Mouse (Mus musculus): ENCODE data around the gene Wnt6. TPM values are rescaled to one million over a fixed set of nuclear protein-coding genes. Genes with fewer than 3 reads are reported as not detected.

Gene Wnt6
- polyA plus RNA-seq, 1 experiment from 2014 or later, result 21.2 TPM

DNA sequence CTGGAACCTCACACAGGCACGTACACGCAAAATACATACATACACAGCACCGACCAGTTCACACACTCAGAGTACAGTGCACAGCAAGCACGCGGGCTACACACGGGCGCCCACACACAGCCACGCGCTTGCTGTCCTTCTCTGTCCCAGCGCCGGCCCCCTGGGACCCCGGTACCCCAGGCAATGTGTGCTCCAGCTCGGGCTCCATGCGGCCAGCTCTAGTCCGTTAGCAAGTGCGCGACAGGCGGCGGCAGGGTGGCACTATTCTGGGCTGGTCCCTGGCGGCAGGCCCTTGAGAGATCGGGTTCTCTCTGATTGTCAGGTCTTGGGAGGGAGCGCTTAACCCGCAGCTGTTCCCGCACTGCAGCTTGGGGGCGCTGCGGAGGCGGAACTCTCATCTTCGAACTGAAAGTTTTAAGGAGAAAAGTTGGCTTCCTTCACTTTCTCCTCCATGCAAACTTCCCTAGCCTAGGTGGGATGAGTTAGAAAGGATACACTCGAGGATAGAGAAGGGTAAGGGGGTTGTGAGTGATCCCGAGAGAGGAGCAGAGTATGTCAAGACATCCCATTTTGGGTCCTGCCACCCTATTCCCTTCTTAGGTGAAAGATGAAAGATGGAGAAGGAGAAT lies 22.9 kb upstream of the Wnt6 start, which contains the start of gene Prkag3:
Gene Prkag3 (minus strand): TSS at position 579 of the 629 bp plus-strand sequence.
- 0 out of 2 replicates have a peak, but pooled peaks cover 12% of the 10 kb centered on the region for H3K27me3 ChIP-seq (ENCODE audit: control insufficient read depth, insufficient read depth, low read length)
- H3K4me2 ChIP-seq (ENCODE audit: low read depth, severe bottlenecking), result peak within 1 kb of the TSS; percentile 44
- DNase-seq (ENCODE audit: low spot score), result peak; percentile 74
- peak within 1 kb of the TSS; percentile 12; the same call in 1 of the 2 replicates for H3K4me3 ChIP-seq (ENCODE audit: low read depth, low read length)
- H3K9ac ChIP-seq (ENCODE audit: low read length), result no peak within 1 kb of the TSS; the same call in 1 of the 2 replicates
- ATAC-seq (ENCODE audit: insufficient number of reproducible peaks, low FRiP score, low TSS enrichment, low read depth), result no peak
- no peaks in the 10 kb centered on the region for H3K36me3 ChIP-seq (ENCODE audit: control insufficient read depth, insufficient read depth, low read length)
- no peaks in the 10 kb centered on the region for H3K9me3 ChIP-seq (ENCODE audit: control insufficient read depth, low read length)
- WGBS, result 9% methylated on average over 30 of the region's 30 CpGs
- H3K4me1 ChIP-seq (ENCODE audit: control insufficient read depth, insufficient read depth, low read length), result no peaks in the 10 kb centered on the region
- no peak within 1 kb of the TSS for H3K27ac ChIP-seq (replicated peaks; ENCODE audit: low read depth, low read length)

DNA sequence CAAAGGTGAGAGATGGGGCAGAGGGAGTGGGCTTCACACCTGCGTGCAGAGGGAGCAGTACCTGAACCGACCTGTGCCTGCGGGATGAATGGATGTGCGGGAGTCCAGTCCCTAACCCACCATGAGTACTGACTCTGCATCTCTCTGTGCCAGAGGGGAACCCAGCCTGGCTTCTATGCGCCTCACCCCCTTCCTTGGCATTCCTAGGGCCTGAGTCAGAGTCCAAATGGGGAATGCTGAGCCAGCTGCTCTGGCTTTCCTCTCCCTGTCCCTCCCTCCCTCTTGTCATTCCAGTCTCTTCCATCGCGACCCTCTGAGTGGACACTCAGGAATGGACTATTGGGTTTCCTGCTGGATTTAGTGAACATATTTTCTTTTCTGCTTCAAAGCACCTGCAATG lies 22.4 kb upstream of the Wnt6 start:
- 0 out of 2 replicates have a peak, but pooled peaks cover 12% of the 10 kb centered on the region for H3K27me3 ChIP-seq (ENCODE audit: control insufficient read depth, insufficient read depth, low read length)
- no peak overlapping the region for H3K27ac ChIP-seq (replicated peaks; ENCODE audit: low read depth, low read length)
- no peak for ATAC-seq (ENCODE audit: insufficient number of reproducible peaks, low FRiP score, low TSS enrichment, low read depth)
- H3K9me3 ChIP-seq (ENCODE audit: control insufficient read depth, low read length), result no peaks in the 10 kb centered on the region
- DNase-seq (ENCODE audit: low spot score), result no peak
- no peak overlapping the region for H3K4me2 ChIP-seq (ENCODE audit: low read depth, severe bottlenecking)
- WGBS, result 62% methylated on average over 7 of the region's 7 CpGs
- no peak overlapping the region for H3K4me3 ChIP-seq (ENCODE audit: low read depth, low read length)
- H3K9ac ChIP-seq (ENCODE audit: low read length), result no peak overlapping the region
- no peaks in the 10 kb centered on the region for H3K36me3 ChIP-seq (ENCODE audit: control insufficient read depth, insufficient read depth, low read length)
- no peaks in the 10 kb centered on the region for H3K4me1 ChIP-seq (ENCODE audit: control insufficient read depth, insufficient read depth, low read length)

DNA sequence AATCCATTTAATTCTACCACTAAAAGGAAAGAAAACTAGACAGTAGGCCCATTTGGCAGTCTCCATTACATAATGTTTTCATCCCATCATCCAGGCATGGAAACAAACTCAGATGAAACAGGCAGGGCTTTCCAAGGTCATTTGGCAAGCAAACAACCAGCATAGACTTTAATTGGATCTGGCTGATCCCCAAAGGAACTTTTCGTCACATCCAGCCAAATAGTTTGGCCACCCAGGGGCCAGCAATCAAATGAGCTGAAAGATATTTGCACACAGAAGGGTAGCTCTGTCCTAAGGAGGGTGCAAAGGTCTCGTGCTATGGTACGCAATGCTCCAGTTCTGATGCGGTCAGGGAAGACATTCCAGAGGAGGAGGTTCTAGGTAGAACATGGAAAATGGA lies 21.0 kb upstream of the Wnt6 start:
- 85% methylated on average over 4 of the region's 4 CpGs for WGBS
- DNase-seq (ENCODE audit: low spot score) (no peak), ATAC-seq (ENCODE audit: insufficient number of reproducible peaks, low FRiP score, low TSS enrichment, low read depth) (no peak)

DNA sequence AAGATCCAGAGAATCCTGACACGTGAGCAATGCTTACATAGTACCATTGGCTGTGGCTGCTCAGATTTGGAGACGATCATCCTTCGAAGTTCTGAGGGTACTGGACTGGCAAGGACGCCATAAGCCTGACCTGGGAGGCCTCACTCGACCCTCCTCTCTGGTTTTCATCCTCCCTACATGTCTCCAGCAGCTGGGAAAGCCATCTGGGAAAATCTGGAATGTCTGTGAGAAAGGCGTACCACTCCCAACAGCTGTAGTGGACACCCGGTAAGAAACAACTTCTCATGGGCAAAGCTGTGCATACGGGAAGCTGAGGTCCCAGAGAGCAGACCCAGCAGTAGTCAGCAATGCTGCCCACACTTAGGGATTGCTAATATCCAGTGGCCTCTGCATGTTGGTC lies 19.5 kb upstream of the Wnt6 start:
- DNase-seq (ENCODE audit: low spot score) (no peak), ATAC-seq (ENCODE audit: insufficient number of reproducible peaks, low FRiP score, low TSS enrichment, low read depth) (no peak)
- Histone ChIP-seq H3K4me2 (ENCODE audit: low read depth, severe bottlenecking) (no peak overlapping the region), H3K4me1 (ENCODE audit: control insufficient read depth, insufficient read depth, low read length) (no peaks in the 10 kb centered on the region), H3K36me3 (ENCODE audit: control insufficient read depth, insufficient read depth, low read length) (no peaks in the 10 kb centered on the region), H3K9me3 (ENCODE audit: control insufficient read depth, low read length) (no peaks in the 10 kb centered on the region), H3K9ac (ENCODE audit: low read length) (no peak overlapping the region), H3K4me3 (ENCODE audit: low read depth, low read length) (no peak overlapping the region), H3K27me3 (ENCODE audit: control insufficient read depth, insufficient read depth, low read length) (0 out of 2 replicates have a peak, but pooled peaks cover 12% of the 10 kb centered on the region), H3K27ac (replicated peaks; ENCODE audit: low read depth, low read length) (no peak overlapping the region)
- WGBS, result 84% methylated on average over 8 of the region's 8 CpGs

More for the DNA sequence above, 21.0 kb upstream of the Wnt6 start:
- Histone ChIP-seq H3K4me3 (ENCODE audit: low read depth, low read length) (no peak overlapping the region), H3K4me2 (ENCODE audit: low read depth, severe bottlenecking) (no peak overlapping the region), H3K36me3 (ENCODE audit: control insufficient read depth, insufficient read depth, low read length) (no peaks in the 10 kb centered on the region), H3K27me3 (ENCODE audit: control insufficient read depth, insufficient read depth, low read length) (0 out of 2 replicates have a peak, but pooled peaks cover 12% of the 10 kb centered on the region), H3K9ac (ENCODE audit: low read length) (no peak overlapping the region), H3K4me1 (ENCODE audit: control insufficient read depth, insufficient read depth, low read length) (no peaks in the 10 kb centered on the region), H3K9me3 (ENCODE audit: control insufficient read depth, low read length) (no peaks in the 10 kb centered on the region), H3K27ac (replicated peaks; ENCODE audit: low read depth, low read length) (no peak overlapping the region)

DNA sequence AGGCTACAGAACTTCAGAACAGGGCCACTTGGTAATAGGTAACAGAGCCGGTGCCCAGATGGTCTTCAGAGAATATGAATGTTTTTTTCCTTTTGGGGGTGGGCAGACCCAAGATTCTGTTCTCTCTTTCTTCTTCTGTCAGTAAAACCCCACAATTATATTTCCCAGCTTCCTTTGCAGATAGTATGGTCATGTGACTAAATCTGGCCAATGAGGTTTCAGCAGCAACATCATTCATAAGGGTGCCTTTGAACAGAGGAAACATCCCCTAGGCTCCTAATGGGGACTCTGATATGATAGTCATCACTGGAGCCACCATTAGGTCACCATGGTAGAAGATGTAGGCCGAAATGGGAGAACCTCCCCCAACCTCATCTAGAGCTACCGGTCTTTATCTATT lies 18.9 kb upstream of the Wnt6 start:
- 0 out of 2 replicates have a peak, but pooled peaks cover 9% of the 10 kb centered on the region for H3K27me3 ChIP-seq (ENCODE audit: control insufficient read depth, insufficient read depth, low read length)
- WGBS, result 98% methylated on average over 3 of the region's 3 CpGs
- no peaks in the 10 kb centered on the region for H3K9me3 ChIP-seq (ENCODE audit: control insufficient read depth, low read length)
- no peak overlapping the region for H3K27ac ChIP-seq (replicated peaks; ENCODE audit: low read depth, low read length)
- DNase-seq (ENCODE audit: low spot score) (no peak), ATAC-seq (ENCODE audit: insufficient number of reproducible peaks, low FRiP score, low TSS enrichment, low read depth) (no peak)
- no peaks in the 10 kb centered on the region for H3K36me3 ChIP-seq (ENCODE audit: control insufficient read depth, insufficient read depth, low read length)
- H3K9ac ChIP-seq (ENCODE audit: low read length), result no peak overlapping the region
- H3K4me3 ChIP-seq (ENCODE audit: low read depth, low read length), result no peak overlapping the region
- no peak overlapping the region for H3K4me2 ChIP-seq (ENCODE audit: low read depth, severe bottlenecking)
- H3K4me1 ChIP-seq (ENCODE audit: control insufficient read depth, insufficient read depth, low read length), result no peaks in the 10 kb centered on the region

DNA sequence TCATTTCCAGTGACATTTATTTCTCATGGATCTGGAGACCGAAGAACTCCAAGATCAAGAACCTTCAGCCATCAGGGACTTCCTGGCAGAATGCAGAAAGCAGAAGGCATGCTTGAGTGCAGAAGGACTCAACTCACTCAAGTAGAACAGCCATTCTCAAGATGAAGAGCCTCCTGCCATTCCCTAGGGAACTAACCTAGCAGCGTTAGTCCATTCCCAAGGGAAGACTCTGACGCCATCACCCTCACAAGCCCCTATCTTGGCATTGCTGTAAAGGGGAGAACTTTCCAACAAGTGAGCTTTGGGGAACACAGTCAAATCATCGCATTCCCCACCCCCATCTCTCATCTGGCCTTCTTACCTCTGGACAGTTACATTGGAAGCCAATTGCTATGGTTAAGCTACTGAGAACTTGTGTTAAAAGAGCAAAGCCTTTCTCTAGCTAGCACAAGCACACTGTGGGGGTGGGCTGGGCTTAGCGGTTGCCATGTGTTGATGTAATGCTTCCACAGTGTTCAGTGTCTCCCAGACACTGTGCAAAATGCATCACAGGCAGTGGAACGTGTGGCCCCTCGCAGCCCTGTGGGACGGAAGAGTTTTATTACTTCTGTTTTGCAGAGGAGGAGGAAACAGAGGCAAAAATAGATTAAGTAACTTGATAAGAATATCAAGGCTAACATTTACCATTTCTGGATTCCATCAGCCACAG lies 18.3 kb upstream of the Wnt6 start:
- Histone ChIP-seq H3K9me3 (ENCODE audit: control insufficient read depth, low read length) (no peaks in the 10 kb centered on the region), H3K9ac (ENCODE audit: low read length) (no peak overlapping the region), H3K36me3 (ENCODE audit: control insufficient read depth, insufficient read depth, low read length) (no peaks in the 10 kb centered on the region), H3K4me3 (ENCODE audit: low read depth, low read length) (no peak overlapping the region), H3K27ac (replicated peaks; ENCODE audit: low read depth, low read length) (no peak overlapping the region), H3K4me1 (ENCODE audit: control insufficient read depth, insufficient read depth, low read length) (no peaks in the 10 kb centered on the region), H3K27me3 (ENCODE audit: control insufficient read depth, insufficient read depth, low read length) (0 out of 2 replicates have a peak, but pooled peaks cover 7% of the 10 kb centered on the region), H3K4me2 (ENCODE audit: low read depth, severe bottlenecking) (no peak overlapping the region)
- no peak for DNase-seq (ENCODE audit: low spot score)
- ATAC-seq (ENCODE audit: insufficient number of reproducible peaks, low FRiP score, low TSS enrichment, low read depth), result no peak
- 80% methylated on average over 8 of the region's 8 CpGs for WGBS

DNA sequence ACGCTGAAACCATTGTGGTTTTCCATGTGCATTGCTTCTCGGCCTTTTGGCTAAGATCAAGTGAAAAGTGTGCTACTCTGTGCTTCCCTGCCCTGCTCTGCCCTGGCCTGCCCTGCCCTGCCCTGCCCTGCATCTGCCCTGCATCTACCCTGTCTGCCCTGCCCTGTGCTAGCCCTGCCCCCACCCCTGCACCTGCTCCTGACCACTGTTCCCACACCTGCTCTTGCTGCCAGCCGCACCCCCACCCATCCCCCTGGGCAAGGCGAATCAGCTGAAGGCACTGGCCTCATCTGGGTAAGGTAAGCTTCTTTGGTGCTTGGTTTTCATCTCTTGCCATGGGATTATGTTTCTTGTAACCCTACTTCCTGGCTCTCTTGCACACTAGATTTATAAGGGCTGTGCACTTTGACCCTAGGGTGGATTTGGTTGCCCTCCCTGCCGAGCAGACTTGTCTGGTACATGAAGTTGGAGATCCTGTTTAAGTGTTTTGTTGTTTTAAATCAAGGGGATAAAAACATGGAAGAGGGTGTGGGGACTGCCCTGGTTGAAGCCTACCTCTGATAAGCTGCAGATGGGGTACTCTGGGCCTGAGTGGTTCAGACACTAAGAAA lies 17.4 kb upstream of the Wnt6 start:
- Histone ChIP-seq H3K4me1 (ENCODE audit: control insufficient read depth, insufficient read depth, low read length) (no peaks in the 10 kb centered on the region), H3K27ac (replicated peaks; ENCODE audit: low read depth, low read length) (no peak overlapping the region), H3K36me3 (ENCODE audit: control insufficient read depth, insufficient read depth, low read length) (no peaks in the 10 kb centered on the region), H3K4me3 (ENCODE audit: low read depth, low read length) (no peak overlapping the region), H3K27me3 (ENCODE audit: control insufficient read depth, insufficient read depth, low read length) (no peaks in the 10 kb centered on the region), H3K9ac (ENCODE audit: low read length) (no peak overlapping the region), H3K4me2 (ENCODE audit: low read depth, severe bottlenecking) (no peak overlapping the region), H3K9me3 (ENCODE audit: control insufficient read depth, low read length) (no peaks in the 10 kb centered on the region)
- ATAC-seq (ENCODE audit: insufficient number of reproducible peaks, low FRiP score, low TSS enrichment, low read depth) (peak; percentile 44; the same call in 1 of the 2 replicates), DNase-seq (ENCODE audit: low spot score) (no peak)
- 51% methylated on average over 5 of the region's 5 CpGs for WGBS

DNA sequence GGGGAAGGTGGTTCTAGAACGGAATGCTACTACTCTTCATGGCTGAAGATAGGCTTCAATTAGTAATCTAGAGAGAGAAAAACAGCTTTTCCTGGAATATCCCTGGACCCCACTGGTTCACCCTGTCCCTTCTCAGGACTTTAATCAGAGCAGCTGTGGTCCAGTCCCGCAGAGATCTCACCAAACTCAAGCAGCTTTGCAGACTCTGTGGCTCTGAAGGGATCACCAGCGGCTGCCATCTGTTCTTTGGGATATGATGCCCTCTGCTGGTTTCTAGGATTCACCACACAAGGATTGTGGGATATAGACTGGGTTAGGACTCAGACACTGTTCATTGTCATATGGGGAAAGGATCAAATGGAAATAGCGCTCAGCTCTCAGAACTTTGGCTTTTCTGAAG lies 11.9 kb upstream of the Wnt6 start:
- DNase-seq (ENCODE audit: low spot score) (peak; percentile 58), ATAC-seq (ENCODE audit: insufficient number of reproducible peaks, low FRiP score, low TSS enrichment, low read depth) (no peak)
- Histone ChIP-seq H3K9me3 (ENCODE audit: control insufficient read depth, low read length) (no peaks in the 10 kb centered on the region), H3K4me2 (ENCODE audit: low read depth, severe bottlenecking) (no peak overlapping the region), H3K4me1 (ENCODE audit: control insufficient read depth, insufficient read depth, low read length) (no peaks in the 10 kb centered on the region), H3K27me3 (ENCODE audit: control insufficient read depth, insufficient read depth, low read length) (no peaks in the 10 kb centered on the region), H3K9ac (ENCODE audit: low read length) (no peak overlapping the region), H3K4me3 (ENCODE audit: low read depth, low read length) (no peak overlapping the region), H3K27ac (replicated peaks; ENCODE audit: low read depth, low read length) (no peak overlapping the region), H3K36me3 (ENCODE audit: control insufficient read depth, insufficient read depth, low read length) (no peaks in the 10 kb centered on the region)
- 24% methylated on average over 4 of the region's 4 CpGs for WGBS
